19 mouse cellular contexts compared by ENCODE assay signal in the genomic region with DNA sequence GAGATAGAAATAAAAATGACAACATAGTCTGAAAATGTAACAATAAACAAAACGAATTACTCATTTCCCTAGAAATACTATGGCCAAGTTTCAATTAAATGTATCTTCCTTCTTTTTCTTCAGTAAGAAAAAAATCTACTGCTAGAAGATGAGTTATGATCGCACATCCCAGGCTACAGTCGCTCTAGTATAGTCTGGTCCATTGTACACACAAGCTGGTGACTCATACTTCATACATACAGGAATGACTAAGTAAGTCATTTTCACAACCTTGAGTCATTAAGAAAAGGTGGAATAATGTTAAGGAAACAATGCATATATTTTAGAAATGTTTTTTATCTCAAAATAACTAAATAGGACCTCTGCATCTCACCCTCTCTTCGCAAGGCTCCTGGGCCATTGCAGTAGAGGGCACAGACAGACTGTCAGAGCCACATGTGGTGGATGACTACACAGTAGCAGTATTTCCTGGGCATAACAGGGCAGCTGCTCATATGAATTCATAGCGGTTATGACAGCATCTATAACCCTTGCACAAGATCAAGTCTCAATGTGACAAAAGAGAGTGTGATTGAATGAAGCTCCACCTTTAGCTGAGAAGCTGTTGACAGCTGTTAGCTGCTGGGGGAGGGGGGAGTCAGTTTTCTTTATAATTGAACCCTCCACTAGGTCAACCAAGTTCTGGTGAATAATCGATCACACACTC.
"Had no signal": no experiment of that assay in that cellular context is flagged by ENCODE, and none has a peak within 500 bp of the region (broad histone marks: within the 10 kb centered on the region; RNA-seq: fewer than 3 reads in every experiment).

No protein-coding gene starts in this region.

- ATAC-seq: liver, postnatal 0 days; lung, postnatal 0 days; midbrain, embryonic 13.5 days; midbrain, embryonic 15.5 days had no signal

- H3K27me3 ChIP-seq: liver, embryonic 15.5 days; lung, embryonic 15.5 days; megakaryocyte, embryonic 14.5 days; midbrain, embryonic 15.5 days; neural tube, embryonic 13.5 days; neural tube, embryonic 15.5 days had no signal

- H3K4me2 ChIP-seq: liver, embryonic 15.5 days; lung, embryonic 15.5 days; midbrain, embryonic 11.5 days; midbrain, embryonic 13.5 days; midbrain, embryonic 15.5 days; neural tube, embryonic 13.5 days; neural tube, embryonic 15.5 days had no signal

- H3K4me3 ChIP-seq: liver, embryonic 15.5 days; lung, embryonic 15.5 days; megakaryocyte, embryonic 14.5 days; midbrain, embryonic 13.5 days; midbrain, embryonic 15.5 days; neural tube, embryonic 13.5 days; neural tube, embryonic 15.5 days had no signal

- DNase-seq: liver, postnatal 0 days; lung, adult 2 months; lung, postnatal 36 days; right cerebral cortex, adult 18-20 months; right cerebral cortex, postnatal 25 days; right cerebral cortex, postnatal 4 days; spleen, adult 18-20 months; thymus, adult 18-20 months; thymus, postnatal 14 days; thymus, postnatal 36 days had no signal

- H3K36me3 ChIP-seq: liver, embryonic 15.5 days; lung, embryonic 15.5 days; midbrain, embryonic 13.5 days; midbrain, embryonic 15.5 days; neural tube, embryonic 13.5 days; neural tube, embryonic 15.5 days had no signal
